Mouse (Mus musculus) Patski (cell line): ENCODE measurements around the gene Tnc. TPM values are rescaled to one million over a fixed set of nuclear protein-coding genes. Genes with fewer than 3 reads are reported as not detected.

ENCODE experiments used
- ATAC-seq: fragments of 100-300 bp; one replicate; pipeline ENCODE4 v1.8.0; 2021
- CTCF ChIA-PET: fragments of 350-600 bp; sonication (Branson Sonifier 250); formaldehyde crosslinking; loops from one replicate; lab custom pipeline; 2022; ENCODE audit warnings: inconsistent platforms; lab: Charles Lee
- POLR2A ChIA-PET: fragments of 350-600 bp; sonication (Branson Sonifier 250); formaldehyde crosslinking; loops from one replicate; lab custom pipeline; 2022; ENCODE audit warnings: antibody characterized with exemption, inconsistent platforms; lab: Charles Lee
- DNase-seq: peaks from one replicate; pipeline ENCODE4 v3.0.0-alpha.2; 2011; ENCODE audit warnings: low read depth, low spot score
- H3K27me3 ChIP-seq: fragments of 371-371 bp; one replicate; pipeline ENCODE4 v1.5.1; 2021
- CTCF ChIP-seq: fragments of 100-300 bp; IDR thresholded peaks from one replicate; pipeline ENCODE4 v1.5.1; 2021
- in situ Hi-C: fragments of 300-500 bp; cut with MboI; formaldehyde crosslinking; loops from 3 replicates; pipeline ENCODE4 v1.11.1; 2018; ENCODE audit warnings: low pct_unique_long_range_greater_than_20kb, mixed read lengths
- polyA plus RNA-seq: library from polyadenylated mRNA; unstranded; gene quantifications from one replicate; pipeline ENCODE4 v1.2.3, GENCODE M21; 2021

Tnc gene
- polyA plus RNA-seq, 1 experiment from 2014 or later, result 40.2 TPM

GRCm38 (mm10) chr4:64029486-64029885 is 17.3 kb downstream of the Tnc start:
- DNase-seq, result no peak
- POLR2A ChIA-PET, result no interaction called here
- TF ChIP-seq CTCF, result no peak
- in situ Hi-C loops, result no loop called here
- CTCF ChIA-PET, result interaction anchor here (1.0 kb wide), 1 partner anchor 14 kb away, joined by 3 read pairs; no protein-coding TSS in a partner anchor
- ATAC-seq, result no peak
- H3K27me3 ChIP-seq, result no peaks in the 10 kb centered on the region

- CTCF ChIA-PET, result interaction anchor here (1.6 kb wide), 1 partner anchor 8 kb away, joined by 3 read pairs; no protein-coding TSS in a partner anchor
- POLR2A ChIA-PET, result no interaction called here
- DNase-seq (no peak), ATAC-seq (no peak)
- H3K27me3 ChIP-seq, result no peaks in the 10 kb centered on the region
- in situ Hi-C loops, result no loop called here
- no peak for TF ChIP-seq CTCF
Measured at GRCm38 (mm10) chr4:64025591-64025990, 21.2 kb downstream of the Tnc start.

- in situ Hi-C loops, result no loop called here
- no peak for TF ChIP-seq CTCF
- POLR2A ChIA-PET, result no interaction called here
- H3K27me3 ChIP-seq, result no peaks in the 10 kb centered on the region
- DNase-seq, result no peak
- peak; percentile 39 for ATAC-seq
- CTCF ChIA-PET, result interaction anchor here (1.6 kb wide), 1 partner anchor 10 kb away, joined by 3 read pairs; no protein-coding TSS in a partner anchor
Measured at GRCm38 (mm10) chr4:64024041-64024779, 22.6 kb downstream of the Tnc start.

GRCm38 (mm10) chr4:64020930-64021589 is 25.8 kb downstream of the Tnc start:
- in situ Hi-C loops, result no loop called here
- POLR2A ChIA-PET, result interaction anchor here (0.8 kb wide), 1 partner anchor 22 kb away, joined by 3 read pairs; no protein-coding TSS in a partner anchor
- ATAC-seq, result peak; percentile 71

GRCm38 (mm10) chr4:64020151-64020550 is 26.7 kb downstream of the Tnc start:
- ChIA-PET POLR2A (no interaction called here), CTCF (interaction anchor here (1.0 to 1.2 kb wide), 2 partner anchors 12 to 31 kb away, joined by 3 read pairs; no protein-coding TSS in a partner anchor)
- no peak for ATAC-seq
- in situ Hi-C loops, result no loop called here
- no peaks in the 10 kb centered on the region for H3K27me3 ChIP-seq
- DNase-seq, result no peak
- TF ChIP-seq CTCF, result no peak

More at GRCm38 (mm10) chr4:64020930-64021589, 25.8 kb downstream of the Tnc start:
- CTCF ChIA-PET, result interaction anchor here (1.2 kb wide), 2 partner anchors 23 to 32 kb away, joined by 3 read pairs; no protein-coding TSS in a partner anchor
- no peaks in the 10 kb centered on the region for H3K27me3 ChIP-seq
- DNase-seq, result peak; percentile 60
- no peak for TF ChIP-seq CTCF

- DNase-seq, result no peak
- CTCF ChIA-PET, result no interaction called here
- ATAC-seq, result no peak
- H3K27me3 ChIP-seq, result no peaks in the 10 kb centered on the region
- TF ChIP-seq CTCF, result no peak
- POLR2A ChIA-PET, result no interaction called here
- in situ Hi-C loops, result no loop called here
Measured at GRCm38 (mm10) chr4:64011308-64011707, 35.5 kb downstream of the Tnc start.

GRCm38 (mm10) chr4:64009936-64010335 is 36.9 kb downstream of the Tnc start:
- POLR2A ChIA-PET, result no interaction called here
- no peaks in the 10 kb centered on the region for H3K27me3 ChIP-seq
- TF ChIP-seq CTCF, result no peak
- ATAC-seq (no peak), DNase-seq (no peak)
- in situ Hi-C loops, result no loop called here
- CTCF ChIA-PET, result no interaction called here

- POLR2A ChIA-PET, result interaction anchor here (1.3 kb wide), 1 partner anchor 33 kb away, joined by 3 read pairs; no protein-coding TSS in a partner anchor
- no peak for TF ChIP-seq CTCF
- no peak for ATAC-seq
- no peaks in the 10 kb centered on the region for H3K27me3 ChIP-seq
- DNase-seq, result no peak
- CTCF ChIA-PET, result interaction anchor here (1.2 to 1.3 kb wide), 2 partner anchors 9 to 22 kb away, joined by 3 read pairs; no protein-coding TSS in a partner anchor
- in situ Hi-C loops, result no loop called here
Measured at GRCm38 (mm10) chr4:64005198-64005597, 41.6 kb downstream of the Tnc start.

GRCm38 (mm10) chr4:64003677-64004076 is 43.1 kb downstream of the Tnc start:
- TF ChIP-seq CTCF, result no peak
- CTCF ChIA-PET, result no interaction called here
- POLR2A ChIA-PET, result no interaction called here

GRCm38 (mm10) chr4:64002168-64002567 is 44.6 kb downstream of the Tnc start:
- no peak for DNase-seq
- ChIA-PET CTCF (no interaction called here), POLR2A (no interaction called here)
- no peak for ATAC-seq
- TF ChIP-seq CTCF, result no peak
- in situ Hi-C loops, result no loop called here
- H3K27me3 ChIP-seq, result no peaks in the 10 kb centered on the region

More at GRCm38 (mm10) chr4:64003677-64004076, 43.1 kb downstream of the Tnc start:
- no peaks in the 10 kb centered on the region for H3K27me3 ChIP-seq
- no peak for ATAC-seq
- in situ Hi-C loops, result no loop called here
- DNase-seq, result no peak

- no peak for ATAC-seq
- in situ Hi-C loops, result no loop called here
- CTCF ChIA-PET, result no interaction called here
- POLR2A ChIA-PET, result no interaction called here
- no peak for TF ChIP-seq CTCF
- no peaks in the 10 kb centered on the region for H3K27me3 ChIP-seq
- DNase-seq, result no peak
Measured at GRCm38 (mm10) chr4:64000788-64001187, 46.0 kb downstream of the Tnc start.
